Mouse (Mus musculus) gastrocnemius, postnatal 10 days (tissue): ENCODE measurements at regions not wholly inside any gene's neighbourhood (a gene's known extent, or its start where the extent isn't known, plus 50 kb on each side); places are given as distances from the start of the nearest gene placed in this dataset.

Source experiments
- DNase-seq: peaks from one replicate; pipeline ENCODE4 v3.0.0; 2021; ENCODE audit warnings: mixed read lengths

DNA sequence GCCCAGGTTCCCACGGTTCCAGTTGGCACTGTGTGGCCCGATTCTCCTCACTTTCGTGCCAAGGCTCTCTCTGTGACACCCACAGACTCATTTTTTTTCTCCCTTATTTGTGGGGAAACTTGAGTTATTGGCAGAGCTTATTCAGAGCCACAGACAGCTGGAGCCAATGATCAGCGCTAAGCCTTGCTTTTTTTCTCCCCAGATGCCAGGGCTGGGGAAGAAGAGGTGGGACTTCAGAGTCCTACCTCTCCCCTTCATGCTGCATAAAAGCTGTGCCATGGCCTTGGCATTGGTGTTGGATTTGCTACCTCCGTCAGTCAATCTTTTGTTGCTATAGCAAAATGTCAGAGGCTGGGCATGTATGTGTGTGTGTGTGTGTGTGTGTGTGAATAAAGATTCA, 56.5 kb upstream of the Cox10 start:
- DNase-seq, result no peak

DNA sequence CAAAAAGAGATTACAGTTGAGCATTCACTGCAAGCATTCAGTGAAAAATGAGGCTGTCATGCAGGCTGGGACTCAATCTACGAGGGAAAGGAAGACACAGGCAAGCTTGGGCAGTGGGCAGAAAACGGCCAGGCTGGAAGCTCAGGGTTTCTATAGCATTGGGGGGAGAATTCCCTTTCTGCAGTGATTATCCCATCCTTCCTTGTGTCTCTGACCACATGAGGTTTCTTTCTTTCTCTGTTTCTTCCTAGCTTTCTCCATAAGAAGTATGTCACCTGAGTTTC, 56.0 kb upstream of the Cox10 start:
- no peak for DNase-seq

DNA sequence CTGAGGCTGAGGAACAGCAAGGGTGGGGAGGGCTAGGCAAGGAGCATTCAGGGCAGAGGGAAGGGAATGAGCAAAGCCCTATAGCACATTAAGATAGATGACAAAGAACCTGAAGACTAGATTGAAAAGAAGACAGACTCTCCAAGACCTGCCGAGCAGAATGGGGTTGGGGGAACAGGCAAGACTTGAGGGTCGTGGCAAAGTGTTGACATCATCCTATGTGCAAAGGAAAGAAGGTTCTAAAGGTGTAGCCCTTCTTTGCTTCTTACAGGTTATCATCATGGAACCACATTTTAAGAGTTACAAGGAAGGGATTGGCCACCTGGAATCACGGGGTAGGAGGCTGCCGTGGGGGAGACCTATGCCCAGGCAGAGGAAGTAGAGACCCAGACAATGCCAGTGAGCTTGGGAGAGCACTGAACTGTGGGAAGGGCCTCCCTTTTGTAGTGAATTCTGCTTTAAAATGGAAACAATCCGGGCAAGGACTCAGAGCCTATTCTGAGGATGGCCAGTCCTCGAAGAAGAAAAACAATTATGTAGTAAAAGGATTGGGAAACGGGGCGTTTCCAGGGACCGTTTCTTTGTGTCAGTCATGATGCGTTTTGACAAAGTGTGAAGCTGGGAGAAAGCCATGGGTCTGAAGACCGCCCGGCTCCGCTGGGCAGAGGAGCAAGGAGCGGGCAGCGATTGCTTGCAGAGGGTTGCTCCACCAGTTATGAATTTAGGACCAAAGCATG, 55.5 kb upstream of the Cox10 start:
- DNase-seq, result no peak
